Mouse (Mus musculus) left cerebral cortex, postnatal 10 days (tissue): Measurements from ENCODE around the gene Creb5. TPM values are rescaled to one million over a fixed set of nuclear protein-coding genes. Genes with fewer than 3 reads are reported as not detected.
"Not testable (repeated sequence)": the region's sequence is repeated elsewhere in the genome, so short reads cannot be mapped to it uniquely, and the experiment has no call there.

Experiments used
- DNase-seq, 2 experiments: peaks; one replicate each; pipeline ENCODE4 v3.0.0; 2021 to 2022; ENCODE audit warnings: low spot score in 2 of 2, mixed read lengths in 1 of 2; ENCODE audit errors: extremely low spot score in 1 of 2
- intact Hi-C: fragments of 180-260 bp; cut with DNase I; formaldehyde crosslinking; loops from one replicate; pipeline ENCODE4 v1.15.1; 2025
- total RNA-seq, 2 experiments: library from RNA; stranded (reverse); gene quantifications; 2 replicates each; pipeline ENCODE4 v1.2.3; 2021

Creb5 gene
- total RNA-seq, 2 experiments from 2014 or later: 2.4 to 2.9 TPM

DNA sequence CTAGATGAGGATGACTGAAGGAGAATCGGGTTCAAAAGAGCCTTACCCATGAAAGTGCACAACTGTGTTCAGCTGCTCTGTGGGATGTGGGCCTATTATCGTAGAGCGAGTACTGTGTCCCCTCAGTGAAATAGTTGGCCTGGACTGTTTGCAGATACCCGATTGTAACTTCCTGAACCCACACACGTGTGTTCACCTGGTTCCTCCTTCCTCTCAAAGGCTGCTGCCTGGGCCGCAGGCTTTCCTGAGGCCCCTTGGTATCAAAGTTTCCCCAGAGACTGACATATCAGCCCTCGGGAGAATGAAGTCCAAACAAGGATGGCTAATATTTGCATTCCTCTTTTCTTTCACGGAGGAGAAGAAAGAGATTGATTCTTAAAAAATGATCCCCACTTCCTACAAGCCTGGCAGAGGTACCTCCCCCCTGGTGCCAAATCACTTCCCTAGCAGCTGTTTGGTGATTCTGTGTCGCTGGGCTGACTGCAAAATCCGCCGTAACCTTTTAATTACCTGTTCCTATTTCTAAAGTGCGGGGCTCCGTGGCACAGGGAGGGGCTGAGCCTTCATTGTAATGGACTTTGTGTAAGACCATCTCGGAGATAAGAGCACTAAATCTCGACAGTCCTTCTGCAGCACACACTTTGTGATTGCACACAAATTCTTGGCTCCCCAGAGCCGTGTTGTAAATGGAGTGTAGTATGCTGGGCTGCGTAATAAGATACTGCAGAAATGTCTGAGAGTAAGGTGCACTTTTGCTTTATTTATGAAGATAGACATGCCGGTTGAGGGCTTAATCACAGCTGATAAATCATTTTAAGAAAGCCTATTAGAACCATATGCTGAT, 111.4 kb downstream of the Creb5 start:
- DNase-seq: no peak
- intact Hi-C loops: no loop called here

- DNase-seq: no peak
- intact Hi-C loops: no loop called here
Measured at GRCm38 (mm10) chr6:53401364-53401763, 114.3 kb downstream of the Creb5 start.

DNA sequence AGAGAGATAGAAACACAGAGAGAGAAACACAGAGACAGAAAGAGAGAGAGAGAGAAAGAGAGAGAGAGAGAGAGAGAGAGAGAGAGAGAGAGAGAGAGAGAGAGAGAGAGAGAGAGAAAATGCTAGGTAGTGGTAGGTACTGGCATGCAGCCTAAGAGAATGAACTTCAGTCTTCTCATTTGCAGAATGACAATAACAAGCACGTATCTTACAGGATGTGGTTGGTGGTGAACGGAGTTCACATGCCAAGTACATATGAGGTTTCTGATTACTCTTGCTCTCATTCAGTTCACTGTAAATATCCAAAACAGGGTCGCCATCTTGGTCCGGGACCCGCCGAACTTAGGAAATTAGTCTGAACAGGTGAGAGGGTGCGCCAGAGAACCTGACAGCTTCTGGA, 115.5 kb downstream of the Creb5 start:
- DNase-seq, intact Hi-C loops: not testable (repeated sequence)

- intact Hi-C loops: no loop called here
- no peak for DNase-seq
Measured at GRCm38 (mm10) chr6:53409183-53409582, 122.1 kb downstream of the Creb5 start.

DNA sequence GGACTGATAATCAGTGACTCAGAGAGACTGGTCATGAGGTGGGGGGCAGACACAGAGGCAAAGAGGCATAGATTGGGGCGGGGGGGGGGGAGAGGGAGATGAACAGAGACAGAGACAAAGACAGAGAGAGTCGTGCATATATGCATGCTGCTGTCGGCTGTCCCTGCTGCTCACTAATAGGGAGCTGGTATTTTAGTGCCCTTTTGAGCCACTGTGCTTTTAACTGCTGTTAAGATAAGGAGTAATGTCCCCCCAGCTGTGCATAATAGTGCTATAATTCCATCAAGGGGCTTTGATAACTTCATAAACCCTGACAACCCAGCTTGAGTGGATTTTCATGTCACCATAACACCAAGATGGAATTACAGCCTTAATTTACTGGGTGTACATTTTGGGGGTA, 134.3 kb downstream of the Creb5 start:
- intact Hi-C loops: no loop called here
- DNase-seq: no peak

DNA sequence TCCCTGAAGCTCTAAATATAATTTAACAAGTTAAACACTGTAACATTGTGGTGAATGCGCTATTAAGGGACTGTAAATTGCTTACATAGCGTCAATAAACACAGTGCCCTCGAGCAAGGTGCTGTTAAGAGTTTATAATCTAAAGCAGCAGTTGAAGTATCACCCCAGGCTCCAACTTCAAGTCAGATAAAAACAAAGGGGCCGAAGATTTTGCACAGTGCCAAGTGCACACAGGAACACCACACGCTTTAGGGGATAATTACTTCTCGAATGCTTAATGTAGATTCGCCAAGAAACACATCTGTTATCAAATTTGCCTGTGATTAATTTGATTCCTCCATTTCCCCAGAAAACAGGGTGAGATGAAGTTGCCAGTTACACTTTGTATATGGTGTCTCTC, 142.3 kb downstream of the Creb5 start:
- DNase-seq: no peak
- intact Hi-C loops: no loop called here

GRCm38 (mm10) chr6:53429891-53430290, 142.8 kb downstream of the Creb5 start:
- DNase-seq: no peak
- intact Hi-C loops: no loop called here

GRCm38 (mm10) chr6:53445862-53446460, 158.9 kb downstream of the Creb5 start:
- intact Hi-C loops: no loop called here
- no peak for DNase-seq

DNA sequence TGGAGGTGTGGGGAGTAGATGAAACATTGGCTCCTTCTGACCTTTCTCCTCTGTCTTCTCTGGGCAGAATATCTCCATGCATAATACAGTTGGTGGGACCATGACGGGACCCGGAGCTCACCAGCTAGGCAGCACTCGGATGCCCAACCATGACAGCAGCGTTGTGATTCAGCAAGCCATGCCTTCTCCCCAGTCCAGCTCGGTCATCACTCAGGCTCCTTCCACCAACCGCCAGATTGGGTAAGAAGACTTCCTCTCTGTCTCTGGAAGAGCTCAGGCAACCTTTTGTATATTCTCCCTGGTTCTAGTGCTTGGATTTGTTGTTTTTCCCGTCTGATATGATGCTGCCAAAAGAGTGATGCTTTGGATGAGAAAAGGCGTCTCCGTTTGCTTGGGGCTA, 160.4 kb downstream of the Creb5 start:
- DNase-seq: no peak
- intact Hi-C loops: no loop called here

- DNase-seq: no peak
Measured at GRCm38 (mm10) chr6:53448317-53448870, 161.3 kb downstream of the Creb5 start.

DNA sequence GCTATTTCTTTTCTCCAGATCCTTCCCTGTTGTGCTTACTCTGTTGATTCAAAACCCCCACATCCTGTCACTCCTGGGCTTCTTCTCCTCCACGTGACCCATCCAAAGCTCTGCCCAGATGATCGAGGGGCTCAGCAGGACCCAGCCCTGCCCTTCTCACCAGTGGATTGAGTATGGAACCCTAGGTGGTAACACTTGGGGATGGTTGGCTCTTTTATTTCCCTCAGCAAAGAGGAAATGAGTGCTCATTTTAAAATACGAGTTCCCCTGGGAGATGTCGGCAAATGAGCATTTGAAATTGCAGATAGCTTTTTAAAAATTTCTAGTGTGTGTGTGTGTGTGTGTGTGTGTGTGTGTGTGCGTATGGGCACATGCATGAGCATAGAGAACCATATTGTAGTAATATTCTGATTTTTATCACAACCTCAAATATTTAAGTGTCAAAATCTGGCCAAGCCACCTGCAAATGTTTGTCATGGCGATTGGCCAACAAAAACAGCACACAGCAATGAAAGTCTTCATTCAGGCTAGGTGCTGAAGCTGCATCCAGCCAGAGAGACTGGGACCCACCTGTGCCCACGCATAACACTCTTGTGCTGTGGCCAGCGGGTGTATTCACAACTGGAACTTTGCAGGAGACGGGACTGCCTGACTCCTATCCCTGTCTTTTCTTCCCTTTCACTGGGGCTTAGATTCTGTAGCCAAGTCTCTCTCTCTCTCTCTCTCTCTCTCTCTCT, 162.5 kb downstream of the Creb5 start:
- DNase-seq: peak in 1 of 2 experiments; percentile 34
- intact Hi-C loops: no loop called here

More at GRCm38 (mm10) chr6:53448317-53448870, 161.3 kb downstream of the Creb5 start:
- intact Hi-C loops: no loop called here

- intact Hi-C loops: no loop called here
- no peak for DNase-seq
Measured at GRCm38 (mm10) chr6:53450494-53450893, 163.4 kb downstream of the Creb5 start.

DNA sequence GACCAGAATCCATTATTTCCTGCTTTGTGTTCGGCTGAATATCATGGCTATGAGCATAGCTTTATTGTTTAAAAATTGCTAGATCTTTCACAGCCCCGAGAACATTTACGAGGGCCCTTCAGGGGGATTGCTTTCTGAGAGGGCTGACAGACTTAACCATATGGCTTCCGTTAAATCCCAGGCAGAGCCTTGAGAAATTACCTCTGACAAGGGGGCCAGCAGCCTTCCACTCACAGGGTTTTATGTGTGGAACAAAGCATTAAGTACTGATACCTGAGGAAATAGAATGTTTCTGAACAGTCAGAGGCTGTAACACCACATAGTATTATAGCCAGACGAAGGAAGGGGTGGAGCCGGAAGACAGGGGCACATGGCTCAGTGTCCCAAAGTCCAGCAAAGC, 165.2 kb downstream of the Creb5 start:
- intact Hi-C loops: no loop called here

GRCm38 (mm10) chr6:53455442-53455841, 168.4 kb downstream of the Creb5 start:
- no peak for DNase-seq
- intact Hi-C loops: no loop called here

More for the DNA sequence above, 165.2 kb downstream of the Creb5 start:
- no peak for DNase-seq

GRCm38 (mm10) chr6:53456111-53456510, 169.0 kb downstream of the Creb5 start:
- no peak for DNase-seq
- intact Hi-C loops: no loop called here

DNA sequence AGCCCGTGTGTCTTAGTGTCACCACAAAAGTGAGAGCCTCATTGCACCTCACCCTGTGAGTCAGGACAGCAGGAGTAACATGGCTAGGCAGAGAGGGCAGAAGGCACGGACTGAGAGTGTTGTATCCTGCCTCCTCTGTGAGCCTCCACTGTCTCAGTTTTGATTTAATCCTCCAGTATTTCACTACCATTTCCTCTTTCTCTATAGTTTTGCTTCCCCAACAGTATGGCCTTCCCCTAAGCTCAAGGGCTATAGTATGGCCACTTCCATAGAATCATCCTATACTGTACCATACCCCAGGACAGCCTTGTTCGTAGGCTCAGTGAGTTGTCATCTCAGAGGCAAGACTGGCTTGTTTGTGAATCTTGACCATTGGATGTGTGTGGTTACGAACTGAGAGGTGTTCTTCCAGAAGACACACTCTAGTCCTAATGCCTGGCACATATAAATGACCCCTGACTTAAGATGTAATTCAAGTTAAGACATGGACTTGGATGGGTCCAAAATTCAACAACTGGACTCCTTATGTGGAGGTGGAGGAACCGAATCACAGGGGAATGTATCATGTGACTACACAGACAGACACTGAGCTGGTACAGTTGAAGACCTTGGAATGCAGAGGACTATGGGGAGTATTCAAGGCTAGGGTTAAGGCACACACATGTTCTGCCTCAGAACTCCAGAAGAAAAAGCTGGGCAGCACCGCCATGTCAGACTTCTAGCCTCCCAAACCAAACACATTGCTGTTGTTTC, 173.1 kb downstream of the Creb5 start:
- intact Hi-C loops: no loop called here
- no peak for DNase-seq

GRCm38 (mm10) chr6:53461056-53461455, 174.0 kb downstream of the Creb5 start:
- intact Hi-C loops: no loop called here
- no peak for DNase-seq

DNA sequence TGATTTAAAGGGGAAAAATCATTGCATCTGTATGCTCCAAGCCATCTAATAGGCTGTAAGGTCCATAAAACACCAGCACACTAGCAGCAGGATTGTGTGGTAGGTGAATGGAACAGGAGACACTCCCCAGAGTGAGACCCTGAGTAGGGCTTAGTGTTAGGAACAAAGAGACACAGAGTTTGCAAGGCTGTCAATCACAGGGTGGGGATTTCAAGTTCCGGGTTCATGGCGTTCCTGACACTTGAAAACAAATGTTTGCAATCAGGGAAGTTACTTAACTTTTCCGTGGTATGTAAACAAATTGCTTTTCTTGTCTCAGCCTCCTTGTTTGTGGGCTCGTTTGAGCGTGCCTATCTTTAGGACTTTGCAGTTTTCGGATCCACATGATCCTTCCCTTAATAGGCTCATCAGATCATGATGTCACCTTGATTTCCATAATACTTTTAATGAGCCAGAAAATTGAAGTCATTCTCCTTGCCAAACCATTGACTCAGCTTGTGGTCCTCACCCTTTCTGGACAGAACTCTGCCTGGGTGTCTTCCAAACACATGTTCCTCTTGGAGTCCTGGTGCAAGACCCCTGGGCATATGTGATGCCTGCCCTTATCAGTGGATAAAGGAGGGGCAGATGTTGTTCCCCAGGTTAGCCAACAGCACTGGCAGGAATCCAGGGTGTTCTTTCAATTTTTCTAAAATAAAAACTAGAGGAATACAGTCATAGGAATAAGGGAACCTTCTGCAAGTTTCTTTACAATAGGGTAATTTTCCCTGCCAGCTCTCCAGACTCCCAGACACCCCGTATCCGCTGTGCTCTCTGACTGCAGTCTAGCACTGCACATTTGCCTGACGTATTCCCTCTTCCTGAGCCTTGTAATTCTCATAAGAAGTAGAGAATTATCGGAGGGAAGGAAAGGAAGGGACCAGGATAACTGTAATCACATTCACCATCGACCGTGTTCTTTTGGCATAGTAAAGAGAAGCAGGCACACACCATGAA, 175.0 kb downstream of the Creb5 start:
- no peak for DNase-seq
- intact Hi-C loops: no loop called here
